8 mouse cellular contexts compared by ENCODE assay signal in genomic region chr16:77596556-77596955, GRCm38 (mm10). TPM values are rescaled to one million over a fixed set of nuclear protein-coding genes. Genes with fewer than 3 reads are reported as not detected.
DNase-seq lines count a peak whose midpoint lies in the region; ATAC-seq lines count a peak whose summit lies in the region.

No protein-coding gene starts in this region.

- no peak overlapping the region for H3K4me3 ChIP-seq in heart, embryonic 12.5 days
- H3K4me3 ChIP-seq in forebrain, embryonic 16.5 days (replicated peaks; ENCODE audit: low read length): peak overlapping the region; percentile 46
- peak overlapping the region; percentile 39 for H3K4me3 ChIP-seq in midbrain, embryonic 15.5 days

- peak; percentile 21 to 63 for DNase-seq in heart, adult 18-20 months
- DNase-seq in brain, adult 2 months (ENCODE audit: low read depth, low spot score): peak; percentile 65
- DNase-seq in ovary, adult 18-20 months (ENCODE audit: low spot score): no peak
- no peak for DNase-seq in urinary bladder, adult 18-20 months (ENCODE audit: low spot score in 2 of 2)

- H3K36me3 ChIP-seq in heart, embryonic 12.5 days: peaks cover 12% of the 10 kb centered on the region
- no peaks in the 10 kb centered on the region; the same call in 1 of the 2 replicates for H3K36me3 ChIP-seq in forebrain, embryonic 16.5 days (ENCODE audit: control insufficient read depth, insufficient read depth)
- no peaks in the 10 kb centered on the region for H3K36me3 ChIP-seq in midbrain, embryonic 15.5 days (replicated peaks)

- no peak overlapping the region for H3K9ac ChIP-seq in heart, embryonic 12.5 days
- H3K9ac ChIP-seq in forebrain, embryonic 16.5 days (replicated peaks; ENCODE audit: low read depth, low read length): peak overlapping the region; percentile 59
- H3K9ac ChIP-seq in midbrain, embryonic 15.5 days: peak overlapping the region; percentile 42; the same call in 1 of the 2 replicates

- H3K4me2 ChIP-seq in heart, embryonic 12.5 days: no peak overlapping the region
- peak overlapping the region; percentile 49 for H3K4me2 ChIP-seq in forebrain, embryonic 16.5 days (ENCODE audit: low read length)
- H3K4me2 ChIP-seq in midbrain, embryonic 15.5 days: peak overlapping the region; percentile 46

- no peak overlapping the region for H3K27ac ChIP-seq in heart, embryonic 12.5 days (ENCODE audit: poor library complexity, severe bottlenecking)
- H3K27ac ChIP-seq in forebrain, embryonic 16.5 days (ENCODE audit: low read length): peak overlapping the region; percentile 89
- peak overlapping the region; percentile 84 for H3K27ac ChIP-seq in midbrain, embryonic 15.5 days

- peaks cover 14% of the 10 kb centered on the region for H3K4me1 ChIP-seq in heart, embryonic 12.5 days (replicated peaks)
- peaks cover 11% of the 10 kb centered on the region for H3K4me1 ChIP-seq in forebrain, embryonic 16.5 days (replicated peaks; ENCODE audit: control insufficient read depth, insufficient read depth, low read length)
- peaks cover 9% of the 10 kb centered on the region for H3K4me1 ChIP-seq in midbrain, embryonic 15.5 days

- no peak for ATAC-seq in heart, embryonic 12.5 days (ENCODE audit: insufficient number of reproducible peaks, low FRiP score)
- ATAC-seq in forebrain, embryonic 16.5 days: peak; percentile 13; the same call in 1 of the 2 replicates
- no peak for ATAC-seq in midbrain, embryonic 15.5 days (replicated peaks)
- no peak for ATAC-seq in megakaryocyte-erythroid progenitor cell, adult 5-6 weeks (replicated peaks; ENCODE audit: low FRiP score, low TSS enrichment, poor library complexity, severe bottlenecking)

- H3K27me3 ChIP-seq in heart, embryonic 12.5 days (replicated peaks): no peaks in the 10 kb centered on the region
- H3K27me3 ChIP-seq in forebrain, embryonic 16.5 days (replicated peaks; ENCODE audit: control insufficient read depth, insufficient read depth, low read length): no peaks in the 10 kb centered on the region
- H3K27me3 ChIP-seq in midbrain, embryonic 15.5 days (replicated peaks): no peaks in the 10 kb centered on the region

- 88% methylated on average over 5 of the region's 5 CpGs for WGBS in heart, embryonic 12.5 days
- WGBS in forebrain, embryonic 16.5 days: 19% methylated on average over 5 of the region's 5 CpGs
- WGBS in midbrain, embryonic 15.5 days: 32% methylated on average over 5 of the region's 5 CpGs

- H3K9me3 ChIP-seq in heart, embryonic 12.5 days (replicated peaks): no peaks in the 10 kb centered on the region
- no peaks in the 10 kb centered on the region for H3K9me3 ChIP-seq in forebrain, embryonic 16.5 days (ENCODE audit: control insufficient read depth, low read length)
- H3K9me3 ChIP-seq in midbrain, embryonic 15.5 days: no peaks in the 10 kb centered on the region

RNA-seq across cellular contexts. Expression of gene Gm11146, which starts 5.3 kb away (rescaled TPM):
- total RNA-seq in heart, adult 18-20 months (2021): not detected
- polyA plus RNA-seq in heart, embryonic 12.5 days (2016; fragmentation: Nextera tagmentation; extraction: Ambion mirVana): not detected in 2 replicates
- not detected in 2 replicates for polyA plus RNA-seq in forebrain, embryonic 16.5 days (2015; fragmentation: Nextera tagmentation; extraction: Ambion mirVana)
- not detected in 2 replicates for polyA plus RNA-seq in midbrain, embryonic 15.5 days (2015; fragmentation: Nextera tagmentation; extraction: Ambion mirVana)
- not detected in 2 replicates for total RNA-seq in megakaryocyte-erythroid progenitor cell, adult 5-6 weeks (2014; fragmentation: Nextera tagmentation)
- not detected in 2 replicates for total RNA-seq in megakaryocyte-erythroid progenitor cell, adult 5-6 weeks (2017)

Comparison
In these comparisons a context has a peak if more than half of its experiments do, and no peak if none do; other contexts are left out.
1. DNase-seq: peak in heart, adult 18-20 months (2 of 2) and brain, adult 2 months (single experiment); none in ovary, adult 18-20 months (single experiment) and urinary bladder, adult 18-20 months (0 of 2).